Mouse (Mus musculus): Measurements from ENCODE around the gene Daxx. TPM values are rescaled to one million over a fixed set of nuclear protein-coding genes. Genes with fewer than 3 reads are reported as not detected.
A peak's percentile ranks its signal among the peaks of the same experiment; 100 is the strongest.
"Not testable (repeated sequence)": the region's sequence is repeated elsewhere in the genome, so short reads cannot be mapped to it uniquely, and the experiment has no call there.

The Daxx gene
- total RNA-seq, 4 experiments from 2014 or later, result 24.0 to 31.9 (median 27.1) TPM

DNA sequence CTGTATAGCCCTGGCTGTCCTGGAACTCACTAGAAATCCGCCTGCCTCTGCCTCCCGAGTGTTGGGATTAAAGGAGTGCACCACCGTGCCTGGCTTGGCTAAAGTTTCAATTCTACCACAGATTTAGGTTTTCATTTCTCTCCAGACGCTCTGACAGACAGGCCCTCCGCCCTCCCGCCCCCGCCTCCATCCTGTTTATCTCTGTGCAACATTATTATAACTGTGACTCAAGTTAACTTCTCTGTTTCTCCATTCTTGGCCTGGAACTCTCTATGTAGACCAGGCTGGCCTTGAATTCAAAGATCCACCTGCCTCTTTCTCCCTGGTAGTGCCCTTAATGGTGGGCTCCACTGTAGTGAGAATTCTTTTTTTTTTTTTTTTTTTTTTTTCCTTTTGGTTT lies 6.7 kb upstream of the Daxx start:
- no peak for DNase-seq (ENCODE audit: low spot score in 2 of 2)

DNA sequence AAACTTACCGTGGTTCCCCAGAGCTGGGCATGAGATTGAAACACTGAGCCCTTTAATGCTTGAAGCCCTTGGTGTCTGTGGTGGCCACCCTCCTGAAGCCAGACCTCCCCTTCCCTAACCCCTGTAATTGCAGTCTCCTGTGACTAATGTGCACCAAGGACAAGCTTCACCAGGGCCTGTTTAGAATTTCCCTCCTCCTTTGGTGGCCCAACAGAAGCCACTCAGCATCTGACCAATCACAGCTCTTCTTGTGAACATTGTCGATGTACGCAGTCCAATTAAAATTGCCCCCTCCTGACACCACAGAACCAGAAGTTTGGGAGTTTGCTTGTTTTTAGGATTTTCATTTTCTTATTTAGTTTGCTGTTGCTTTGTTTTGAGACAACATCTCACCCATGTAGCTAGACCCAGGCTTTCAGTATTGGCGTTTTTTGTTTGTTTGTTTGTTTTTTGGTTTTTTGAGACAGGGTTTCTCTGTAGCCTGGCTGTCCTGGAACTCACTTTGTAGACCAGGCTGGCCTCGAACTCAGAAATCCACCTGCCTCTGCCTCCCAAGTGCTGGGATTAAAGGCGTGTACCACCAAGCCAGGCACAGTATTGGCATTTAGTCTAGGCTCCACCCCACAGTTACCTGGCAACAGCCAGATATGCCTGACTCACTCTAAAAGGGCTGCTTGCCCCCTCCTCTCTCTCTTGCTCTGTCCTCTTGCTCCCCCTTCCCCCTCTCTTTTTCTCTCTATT lies 5.1 kb upstream of the Daxx start:
- not testable (repeated sequence) for DNase-seq (ENCODE audit: low spot score in 2 of 2)

DNA sequence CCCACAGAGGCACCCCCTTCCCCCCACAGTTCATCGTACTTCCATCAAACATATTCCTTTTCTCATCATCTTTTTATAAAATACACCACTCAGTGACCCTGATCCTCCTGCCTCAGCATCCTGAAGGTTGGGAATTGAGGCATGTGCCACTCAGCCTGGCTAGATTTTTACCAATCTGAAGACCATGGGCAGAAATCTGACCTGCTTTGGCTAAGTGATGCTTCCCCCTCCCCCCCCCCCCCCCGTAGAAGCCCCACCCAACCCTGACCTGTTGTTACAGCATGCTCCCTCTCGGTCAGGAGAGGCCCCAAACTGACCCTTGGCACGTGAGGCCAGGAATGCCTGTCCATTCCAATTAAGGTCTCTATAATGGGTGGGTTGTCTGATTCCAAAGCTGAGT lies 4.4 kb upstream of the Daxx start, which contains the start of gene Platr17:
Gene Platr17, plus strand, starts transcription at position 301 of the 400 bp plus-strand sequence.
- DNase-seq (ENCODE audit: low spot score in 2 of 2), result not testable (repeated sequence)

DNA sequence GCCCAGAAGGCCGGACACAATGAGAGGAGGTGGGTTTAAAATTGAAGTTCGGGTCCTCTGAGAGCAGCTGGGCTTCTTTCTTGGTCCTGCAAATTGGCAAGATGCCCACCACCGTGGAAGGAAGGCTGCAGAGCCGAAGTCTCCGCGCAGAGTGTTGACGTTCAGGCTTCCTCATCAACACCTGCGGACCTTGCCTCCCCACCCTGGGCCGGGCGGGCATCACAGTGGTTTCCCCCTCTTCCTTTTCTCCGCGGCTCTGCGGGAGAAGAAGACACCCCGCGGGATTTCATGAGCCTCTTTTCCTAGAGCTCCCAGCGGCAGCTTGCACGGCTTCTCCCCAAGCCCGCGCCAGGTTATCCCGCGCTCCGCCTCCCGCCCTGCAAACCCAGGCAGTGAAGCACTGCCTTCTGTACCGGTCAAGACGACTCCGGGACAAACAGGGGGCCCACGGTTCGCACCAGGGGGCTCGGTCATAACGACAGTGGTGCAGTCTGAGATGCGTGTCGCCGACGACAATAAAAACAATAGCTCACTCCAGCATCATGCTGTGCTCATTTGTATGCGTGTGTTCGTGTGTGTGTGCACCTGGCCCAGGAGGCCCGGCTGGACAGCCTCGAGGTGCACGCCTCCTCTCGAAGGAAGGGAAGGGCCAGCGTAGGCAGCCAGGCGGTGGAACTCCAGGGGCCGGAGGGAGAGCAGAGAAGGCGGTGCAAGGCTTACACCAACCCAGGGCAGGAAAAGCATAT lies 710 bp upstream of the Daxx start:
- DNase-seq (ENCODE audit: low spot score in 2 of 2), result peak in 1 of 2 experiments; percentile 63

DNA sequence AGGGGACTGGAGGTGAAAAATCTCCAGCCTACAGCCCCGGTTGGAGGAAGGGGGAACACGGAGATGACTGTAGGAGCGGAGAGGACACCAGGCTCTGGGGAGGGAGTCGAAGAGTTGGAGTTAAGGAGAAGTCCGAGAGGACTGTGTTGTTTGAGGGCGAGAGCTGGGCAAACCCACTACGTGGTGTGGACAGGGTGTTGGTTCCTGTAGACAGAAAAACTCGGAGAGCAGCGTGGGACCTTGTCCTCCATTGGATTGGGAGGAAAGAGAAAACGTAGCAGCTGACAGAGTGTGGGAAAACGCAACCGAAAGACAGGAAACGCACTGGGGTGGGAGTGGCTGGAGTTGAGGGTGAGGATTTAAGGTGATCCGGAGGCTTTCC lies 646 bp downstream of the Daxx start:
- no peak for DNase-seq (ENCODE audit: low spot score in 2 of 2)

DNA sequence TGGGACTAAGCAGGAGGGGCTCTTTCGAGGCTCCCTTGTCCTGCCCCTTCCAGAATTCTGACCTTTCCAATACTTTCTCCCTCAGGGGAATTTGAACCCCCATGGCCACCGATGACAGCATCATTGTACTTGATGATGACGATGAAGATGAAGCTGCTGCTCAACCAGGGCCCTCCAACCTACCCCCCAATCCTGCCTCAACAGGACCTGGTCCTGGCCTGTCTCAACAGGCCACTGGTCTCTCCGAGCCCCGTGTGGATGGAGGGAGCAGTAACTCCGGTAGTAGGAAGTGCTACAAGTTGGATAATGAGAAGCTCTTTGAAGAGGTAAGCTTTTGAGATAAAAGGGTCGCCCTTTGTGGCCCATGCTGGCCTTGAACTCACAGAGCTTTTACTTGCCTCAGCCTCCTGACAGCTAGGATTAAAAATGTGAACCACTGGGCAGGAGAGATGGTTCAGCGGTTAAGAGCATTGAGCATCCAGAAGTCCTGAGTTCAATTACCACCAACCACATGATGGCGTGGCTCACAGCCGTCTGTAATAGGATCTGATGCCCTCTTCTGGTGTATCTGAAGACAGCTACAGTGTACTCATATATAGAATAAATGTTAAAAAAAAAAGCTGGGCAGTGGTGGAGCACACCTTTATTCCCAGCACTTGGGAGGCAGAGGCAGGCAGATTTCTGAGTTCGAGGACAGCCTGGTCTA lies 1.3 kb downstream of the Daxx start:
- DNase-seq (ENCODE audit: low spot score in 2 of 2), result no peak

DNA sequence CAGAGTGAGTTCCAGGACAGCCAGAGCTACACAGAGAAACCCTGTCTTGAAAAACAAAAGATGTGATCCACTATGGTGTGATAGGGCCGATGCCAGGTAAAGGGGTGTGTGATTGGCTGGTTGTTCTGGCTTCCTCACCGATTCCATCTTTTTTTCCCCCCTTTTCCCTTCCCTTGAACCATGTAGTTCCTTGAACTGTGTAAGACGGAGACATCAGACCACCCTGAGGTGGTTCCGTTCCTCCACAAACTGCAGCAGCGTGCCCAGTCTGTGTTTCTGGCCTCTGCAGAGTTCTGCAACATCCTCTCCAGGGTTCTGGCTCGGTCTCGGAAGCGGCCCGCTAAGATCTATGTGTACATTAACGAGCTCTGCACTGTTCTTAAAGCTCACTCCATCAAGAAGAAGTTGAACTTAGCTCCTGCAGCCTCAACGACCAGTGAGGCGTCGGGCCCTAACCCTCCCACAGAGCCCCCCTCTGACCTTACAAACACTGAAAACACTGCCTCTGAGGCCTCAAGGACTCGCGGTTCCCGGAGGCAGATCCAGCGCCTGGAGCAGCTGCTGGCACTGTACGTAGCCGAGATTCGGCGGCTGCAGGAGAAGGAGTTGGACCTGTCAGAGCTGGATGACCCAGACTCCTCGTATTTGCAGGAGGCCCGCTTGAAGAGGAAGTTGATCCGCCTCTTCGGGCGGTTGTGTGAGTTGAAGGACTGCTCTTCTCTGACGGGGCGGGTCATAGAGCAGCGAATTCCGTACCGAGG lies 2.0 kb downstream of the Daxx start:
- DNase-seq (ENCODE audit: low spot score in 2 of 2), result no peak

DNA sequence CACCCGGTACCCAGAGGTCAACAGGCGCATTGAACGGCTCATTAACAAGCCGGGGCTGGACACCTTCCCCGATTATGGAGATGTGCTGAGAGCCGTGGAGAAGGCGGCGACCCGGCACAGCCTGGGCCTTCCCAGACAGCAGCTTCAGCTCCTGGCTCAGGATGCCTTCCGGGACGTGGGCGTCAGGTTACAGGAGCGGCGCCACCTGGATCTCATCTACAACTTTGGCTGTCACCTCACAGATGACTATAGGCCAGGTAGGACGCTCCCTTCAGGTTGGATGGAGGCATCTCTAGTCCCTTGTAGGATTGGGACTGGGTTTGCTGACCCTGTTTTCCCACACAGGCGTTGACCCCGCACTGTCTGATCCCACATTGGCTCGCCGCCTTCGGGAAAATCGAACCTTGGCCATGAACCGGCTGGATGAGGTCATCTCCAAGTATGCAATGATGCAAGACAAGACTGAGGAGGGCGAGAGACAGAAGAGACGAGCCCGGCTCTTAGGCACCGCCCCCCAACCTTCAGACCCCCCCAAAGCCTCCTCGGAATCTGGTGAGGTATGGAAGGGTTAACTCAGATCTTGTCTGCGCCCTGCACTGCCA lies 2.7 kb downstream of the Daxx start:
- peak in 1 of 2 experiments; percentile 24 for DNase-seq (ENCODE audit: low spot score in 2 of 2)

DNA sequence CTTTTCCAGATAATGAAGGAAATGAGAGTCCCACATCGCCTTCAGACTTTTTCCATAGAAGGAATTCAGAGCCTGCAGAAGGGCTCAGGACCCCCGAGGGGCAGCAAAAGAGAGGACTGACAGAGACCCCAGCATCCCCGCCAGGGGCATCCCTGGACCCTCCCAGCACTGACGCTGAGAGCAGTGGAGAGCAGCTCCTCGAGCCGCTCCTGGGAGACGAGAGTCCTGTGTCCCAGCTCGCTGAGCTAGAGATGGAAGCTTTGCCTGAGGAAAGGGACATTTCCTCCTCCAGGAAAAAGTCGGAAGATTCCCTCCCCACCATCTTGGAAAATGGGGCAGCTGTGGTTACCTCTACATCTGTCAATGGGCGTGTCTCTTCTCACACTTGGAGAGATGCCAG lies 4.0 kb downstream of the Daxx start:
- DNase-seq (ENCODE audit: low spot score in 2 of 2), result no peak

DNA sequence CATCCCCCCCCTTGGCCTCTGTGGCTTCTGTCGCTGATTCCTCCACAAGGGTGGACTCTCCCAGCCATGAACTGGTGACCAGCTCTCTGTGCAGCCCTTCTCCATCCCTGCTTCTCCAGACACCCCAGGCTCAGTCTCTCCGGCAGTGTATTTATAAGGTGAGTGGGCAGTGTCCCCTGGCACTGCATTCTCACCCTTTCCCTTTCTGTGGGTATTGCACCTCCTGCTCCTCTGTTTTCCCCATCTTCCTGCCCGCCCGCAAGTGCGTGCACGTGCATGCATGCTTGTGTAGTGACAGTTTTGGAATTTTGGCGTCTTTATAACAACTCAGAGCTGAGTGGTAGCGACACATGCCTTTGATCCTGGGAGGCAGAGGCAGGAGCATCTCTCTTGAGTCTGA lies 4.7 kb downstream of the Daxx start:
- no peak for DNase-seq (ENCODE audit: low spot score in 2 of 2)

DNA sequence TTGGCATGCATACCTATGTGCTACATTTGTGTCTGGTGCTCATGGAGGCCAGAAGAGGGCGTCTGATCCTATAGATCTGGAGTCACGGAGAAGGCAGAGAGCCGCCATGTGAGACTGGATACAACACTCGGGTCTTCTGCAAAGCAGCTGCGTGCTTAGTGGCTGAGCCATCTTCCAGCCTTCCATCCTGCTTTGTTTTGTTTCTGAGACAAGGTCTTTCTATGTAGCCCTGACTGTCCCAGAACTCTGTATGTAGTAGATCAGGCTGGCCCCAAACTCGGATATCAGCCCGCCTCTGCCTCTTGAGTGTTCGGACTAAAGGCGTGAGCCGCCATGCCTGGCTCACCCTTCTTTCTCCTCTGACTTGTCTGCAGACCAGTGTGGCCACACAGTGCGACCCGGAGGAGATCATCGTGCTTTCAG lies 5.8 kb downstream of the Daxx start:
- DNase-seq (ENCODE audit: low spot score in 2 of 2), result peak in 1 of 2 experiments; percentile 9

DNA sequence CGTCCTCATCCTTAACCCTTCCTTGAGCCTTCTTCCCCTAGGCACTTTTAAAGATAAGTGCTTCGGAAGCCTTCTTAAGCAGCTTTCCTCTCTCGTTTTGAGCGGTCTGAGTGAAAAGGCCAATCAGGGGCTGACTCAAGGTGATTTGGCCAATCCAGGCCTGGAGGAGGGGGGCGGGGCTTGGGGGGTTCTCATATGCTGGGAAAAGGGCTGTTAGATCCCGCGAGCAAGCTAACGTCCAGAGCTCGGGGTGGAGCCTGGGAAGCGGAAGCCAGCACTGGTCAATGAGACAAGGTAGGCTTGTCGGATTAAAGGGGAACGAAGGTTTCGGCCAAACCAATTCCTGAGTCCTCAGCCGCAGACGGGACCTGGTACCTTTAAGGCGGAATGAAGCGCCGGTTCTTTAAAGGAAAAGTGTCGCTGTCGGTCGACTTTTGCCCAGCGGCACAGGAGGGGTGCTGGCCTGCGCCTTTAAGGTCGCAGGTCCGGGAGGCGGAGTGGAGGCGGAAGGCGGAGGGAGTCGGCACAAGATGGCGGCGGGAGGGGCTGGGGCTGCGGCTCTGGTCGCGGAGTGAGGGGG lies 6.5 kb downstream of the Daxx start, which contains the start of the genes Tapbp and Zbtb22:
Gene Tapbp, plus strand, starts transcription at position 229 of the 580 bp plus-strand sequence.
Gene Zbtb22, plus strand, starts transcription at position 234 of the 580 bp plus-strand sequence.
- peak; percentile 94 to 97 for DNase-seq (ENCODE audit: low spot score in 2 of 2)

DNA sequence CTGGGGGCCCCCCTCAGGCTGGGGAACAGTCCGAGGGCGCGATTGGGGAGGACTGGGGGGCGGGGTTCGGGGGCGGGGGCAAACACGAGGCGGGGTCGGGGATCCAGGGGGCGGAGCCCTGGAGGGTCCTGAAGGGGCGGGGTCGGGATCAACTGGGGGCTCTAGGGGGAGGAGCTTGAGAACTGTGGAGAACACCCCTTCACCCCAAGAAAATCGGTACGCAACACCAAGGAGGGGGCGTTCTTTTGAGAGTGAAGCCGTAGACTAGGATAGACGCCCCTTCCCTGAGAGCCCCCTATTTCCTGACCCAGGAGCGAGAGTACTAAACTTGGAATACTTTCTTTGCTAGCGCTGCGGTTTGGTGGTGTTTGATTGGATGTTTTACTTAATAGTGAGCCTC lies 7.1 kb downstream of the Daxx start:
- peak in 1 of 2 experiments; percentile 28 for DNase-seq (ENCODE audit: low spot score in 2 of 2)

DNA sequence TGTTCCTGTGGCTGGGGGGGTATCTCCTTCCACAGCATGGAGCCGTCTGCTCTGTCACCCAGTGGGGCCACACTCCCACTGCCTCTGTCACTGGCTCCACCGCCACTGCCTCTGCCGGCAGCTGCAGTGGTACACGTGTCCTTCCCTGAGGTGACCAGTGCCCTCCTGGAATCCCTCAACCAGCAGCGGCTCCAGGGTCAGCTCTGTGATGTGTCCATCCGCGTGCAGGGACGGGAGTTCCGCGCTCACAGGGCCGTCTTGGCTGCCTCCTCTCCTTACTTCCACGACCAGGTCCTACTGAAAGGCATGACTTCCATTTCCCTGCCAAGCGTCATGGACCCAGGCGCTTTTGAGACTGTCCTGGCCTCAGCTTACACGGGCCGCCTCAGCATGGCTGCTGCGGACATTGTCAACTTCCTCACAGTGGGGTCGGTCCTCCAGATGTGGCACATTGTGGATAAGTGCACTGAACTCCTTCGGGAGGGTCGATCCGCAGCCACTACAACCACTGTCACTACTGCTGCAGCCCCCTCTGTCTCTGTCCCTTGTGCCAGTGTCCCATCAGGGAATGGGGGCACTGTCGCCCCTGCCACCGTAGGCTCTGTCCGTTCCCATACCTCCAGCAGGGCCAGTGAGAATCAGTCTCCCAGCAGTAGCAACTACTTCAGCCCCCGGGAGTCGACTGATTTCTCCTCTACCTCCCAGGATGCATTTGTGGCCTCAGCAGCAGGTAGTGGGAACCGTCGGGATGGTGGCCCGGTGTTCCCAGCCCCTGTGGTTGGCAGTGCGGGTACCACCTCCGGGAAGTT lies 7.8 kb downstream of the Daxx start:
- DNase-seq (ENCODE audit: low spot score in 2 of 2), result peak in 1 of 2 experiments; percentile 36

DNA sequence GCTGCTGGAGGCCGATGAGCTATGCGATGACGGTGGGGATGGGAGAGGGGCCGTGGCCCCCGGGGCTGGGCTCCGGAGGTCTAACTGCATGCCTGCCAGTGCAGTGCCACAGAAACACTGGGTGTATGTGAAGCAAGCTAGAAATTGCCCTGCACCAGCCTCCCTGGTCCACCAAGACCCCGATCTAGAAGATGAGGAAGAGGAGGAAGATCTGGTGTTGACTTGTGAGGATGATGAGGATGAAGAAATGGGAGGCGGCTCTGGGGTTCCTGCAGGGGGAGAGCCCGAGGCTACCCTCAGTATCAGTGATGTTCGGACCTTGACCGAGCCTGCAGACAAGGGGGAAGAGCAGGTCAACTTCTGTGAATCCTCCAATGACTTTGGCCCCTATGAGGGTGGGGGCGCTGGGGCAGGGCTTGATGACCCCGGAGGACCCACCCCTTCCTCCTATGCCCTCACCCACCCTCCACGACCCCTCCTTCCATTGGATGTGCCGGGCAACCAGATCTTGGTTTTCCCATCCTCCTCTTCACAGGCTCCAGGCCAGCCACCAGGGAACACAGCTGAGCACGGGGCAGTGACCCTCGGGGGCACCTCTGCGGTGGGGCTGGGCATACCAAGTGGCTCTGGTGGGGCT lies 8.6 kb downstream of the Daxx start:
- DNase-seq (ENCODE audit: low spot score in 2 of 2), result peak in 1 of 2 experiments; percentile 26

DNA sequence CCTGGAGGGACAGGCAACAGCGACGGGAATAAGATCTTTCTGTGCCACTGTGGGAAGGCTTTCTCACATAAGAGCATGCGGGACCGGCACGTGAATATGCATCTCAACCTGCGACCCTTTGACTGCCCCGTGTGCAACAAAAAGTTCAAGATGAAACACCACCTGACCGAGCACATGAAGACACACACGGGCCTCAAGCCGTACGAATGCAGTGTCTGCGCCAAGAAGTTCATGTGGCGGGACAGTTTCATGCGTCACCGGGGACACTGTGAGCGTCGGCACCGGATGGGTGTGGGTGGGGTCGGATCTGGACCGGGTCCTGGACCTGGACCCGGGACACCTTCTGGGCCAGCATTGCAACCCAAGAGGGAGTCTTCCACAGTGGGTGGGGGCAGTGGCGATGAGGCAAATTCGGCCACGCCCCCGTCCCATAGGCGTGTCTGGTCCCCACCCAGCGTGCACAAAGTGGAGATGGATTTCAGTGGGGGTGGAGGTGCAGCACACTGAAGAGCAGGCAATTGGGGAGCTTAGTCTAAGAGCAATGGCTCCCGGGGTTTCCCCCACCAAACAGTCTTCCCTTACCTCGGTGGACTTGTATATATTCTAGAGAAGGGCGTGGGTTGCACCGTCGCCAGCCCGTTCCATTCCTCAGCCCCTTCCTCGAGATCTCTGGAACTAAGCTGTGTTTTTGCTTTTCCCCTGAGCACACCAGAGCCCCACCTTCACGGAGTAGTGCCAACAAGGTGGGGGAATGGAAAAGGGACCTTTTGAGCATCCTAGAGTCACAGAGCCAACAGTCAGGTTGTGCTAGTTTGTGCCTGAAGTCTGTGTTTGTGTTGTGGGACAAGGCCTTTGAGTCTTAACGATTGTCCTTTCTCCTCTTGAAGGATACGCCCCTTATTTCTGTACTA lies 9.3 kb downstream of the Daxx start:
- peak in 1 of 2 experiments; percentile 31 for DNase-seq (ENCODE audit: low spot score in 2 of 2)

DNA sequence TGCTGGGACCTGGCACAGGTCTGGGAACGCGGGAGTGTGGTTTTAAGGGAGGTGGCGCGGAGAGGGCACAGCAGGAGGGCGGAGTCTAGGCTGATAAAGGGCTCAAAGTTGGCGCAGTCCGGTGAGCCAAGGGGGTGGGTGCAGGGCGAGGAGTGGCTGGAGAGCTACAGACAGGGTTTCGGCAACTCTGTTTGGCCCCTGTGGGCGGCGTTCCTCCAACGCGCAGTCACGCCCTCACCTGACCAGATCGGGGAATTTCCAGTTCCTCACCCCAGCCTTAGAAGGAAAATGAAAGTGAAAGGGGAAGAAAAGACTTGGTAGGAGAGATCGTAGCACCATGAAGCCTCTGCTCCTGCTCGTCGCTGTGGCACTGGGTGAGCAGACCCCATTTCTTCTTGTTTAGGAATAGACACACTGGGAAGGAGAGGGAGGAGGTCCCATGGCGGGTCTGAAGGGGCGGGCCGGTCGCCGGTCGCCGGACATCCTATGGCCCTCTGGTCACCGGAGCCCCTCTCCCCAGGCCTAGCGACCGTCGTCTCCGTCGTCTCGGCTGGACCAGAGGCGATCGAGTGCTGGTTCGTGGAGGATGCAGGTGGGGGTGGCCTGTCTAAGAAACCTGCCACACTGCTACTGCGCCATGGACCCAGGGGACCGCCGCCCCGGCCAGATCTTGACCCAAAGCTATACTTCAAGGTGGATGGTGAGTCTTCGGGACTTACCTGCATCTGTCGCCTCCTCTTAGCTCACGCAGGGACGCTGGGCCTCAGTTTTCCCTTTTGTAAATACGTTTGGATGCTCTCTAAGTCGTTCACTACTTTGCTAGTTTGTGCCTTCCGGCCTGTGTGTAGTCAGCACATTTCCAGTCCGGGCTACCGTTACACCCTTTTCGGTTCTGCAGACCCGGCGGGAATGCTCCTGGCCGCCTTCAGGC lies 10.4 kb downstream of the Daxx start:
- DNase-seq (ENCODE audit: low spot score in 2 of 2), result peak; percentile 47 to 49
